Mouse (Mus musculus) frontal cortex, postnatal 14 days (tissue): Measurements from ENCODE around the gene Pef1.
A peak's percentile ranks its signal among the peaks of the same experiment; 100 is the strongest.

ENCODE experiments used
- DNase-seq, 2 experiments: peaks; one replicate each; pipeline ENCODE4 v3.0.0; 2022; ENCODE audit warnings: low spot score in 2 of 2

Gene Pef1

GRCm38 (mm10) chr4:130102111-130102651 is at the start of gene Pef1:
Gene Pef1, plus strand, starts transcription at chr4:130102558.
- no peak for DNase-seq

DNA sequence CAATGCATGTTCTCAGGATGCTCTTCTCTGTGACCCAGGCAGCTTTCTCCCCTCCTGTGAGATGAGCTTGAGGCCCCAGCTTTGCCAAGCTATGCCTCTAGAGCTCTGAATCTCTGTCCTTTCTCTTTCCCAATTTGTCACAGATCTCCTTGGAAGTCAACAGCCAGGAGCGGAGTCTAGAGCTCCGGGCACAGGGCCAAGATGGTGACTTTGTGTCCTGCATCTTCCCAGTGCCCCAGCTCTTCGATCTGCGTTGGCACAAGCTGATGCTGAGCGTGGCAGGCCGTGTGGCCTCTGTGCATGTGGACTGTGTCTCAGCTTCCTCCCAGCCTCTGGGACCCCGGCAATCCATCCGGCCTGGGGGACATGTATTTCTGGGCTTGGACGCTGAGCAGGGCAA is 49.2 kb upstream of the Pef1 start:
- DNase-seq: no peak

GRCm38 (mm10) chr4:130054727-130055126 is 47.6 kb upstream of the Pef1 start:
- no peak for DNase-seq

DNA sequence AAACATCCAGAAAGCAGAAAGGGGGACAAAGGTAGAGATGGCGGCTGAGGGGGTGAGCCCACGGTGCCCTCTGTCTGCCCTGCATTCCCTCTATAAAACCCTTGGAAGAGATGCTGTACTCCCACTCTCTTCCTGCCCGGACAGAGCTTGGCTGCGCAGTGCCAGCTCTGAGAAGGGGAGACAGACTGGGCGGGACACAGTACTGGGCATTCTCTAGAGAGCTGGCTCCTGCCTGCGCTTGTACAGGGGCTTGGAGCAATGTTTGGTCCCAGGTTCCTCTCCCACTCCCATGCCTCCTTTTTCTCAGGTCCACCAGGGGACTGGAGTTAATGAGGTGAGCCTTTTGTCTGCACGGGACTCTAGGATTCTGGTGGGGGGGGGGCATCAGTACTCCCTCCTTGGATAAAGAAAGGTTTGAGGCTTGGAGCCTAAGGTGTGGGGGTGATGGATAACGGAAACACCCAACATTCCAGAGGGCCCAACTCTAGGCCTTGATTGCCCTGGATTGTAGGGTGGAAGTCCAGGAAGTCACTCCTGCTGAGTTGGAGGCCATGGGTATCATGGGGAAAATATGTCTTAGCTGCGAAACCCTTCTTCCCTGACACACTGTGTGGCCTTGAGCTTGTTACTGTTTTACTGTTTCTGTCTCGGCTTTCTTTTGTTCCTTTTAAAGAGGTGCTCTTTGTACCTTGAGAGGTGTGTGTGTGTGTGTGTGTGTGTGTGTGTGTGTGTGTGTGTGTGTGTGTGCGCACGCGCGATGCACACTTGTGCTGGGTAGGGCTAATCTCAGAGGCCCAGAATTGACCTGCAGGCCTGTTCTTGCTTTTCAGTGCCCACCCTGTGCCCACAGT is 47.0 kb upstream of the Pef1 start:
- no peak for DNase-seq

GRCm38 (mm10) chr4:130056011-130056322 is 46.4 kb upstream of the Pef1 start:
- no peak for DNase-seq

DNA sequence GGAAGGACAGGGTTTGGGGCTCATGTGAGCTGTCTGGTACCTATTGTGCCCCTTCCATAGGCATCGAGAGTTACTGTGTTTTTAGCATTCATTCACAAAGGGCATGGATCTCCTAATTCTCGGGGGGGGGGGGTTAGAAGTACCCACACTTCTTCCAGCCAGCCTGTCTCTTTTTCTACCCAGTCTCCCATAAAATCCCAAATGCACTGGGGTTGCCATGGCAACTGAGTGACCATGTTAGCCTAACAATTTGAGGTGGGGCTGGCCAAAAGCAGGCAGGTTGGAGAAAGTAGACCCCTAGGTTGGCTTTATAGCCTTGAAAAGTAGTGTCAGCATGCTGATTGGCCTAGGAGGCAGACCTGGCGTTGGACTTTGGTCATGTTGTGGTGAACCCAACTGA is 45.9 kb upstream of the Pef1 start:
- no peak for DNase-seq

DNA sequence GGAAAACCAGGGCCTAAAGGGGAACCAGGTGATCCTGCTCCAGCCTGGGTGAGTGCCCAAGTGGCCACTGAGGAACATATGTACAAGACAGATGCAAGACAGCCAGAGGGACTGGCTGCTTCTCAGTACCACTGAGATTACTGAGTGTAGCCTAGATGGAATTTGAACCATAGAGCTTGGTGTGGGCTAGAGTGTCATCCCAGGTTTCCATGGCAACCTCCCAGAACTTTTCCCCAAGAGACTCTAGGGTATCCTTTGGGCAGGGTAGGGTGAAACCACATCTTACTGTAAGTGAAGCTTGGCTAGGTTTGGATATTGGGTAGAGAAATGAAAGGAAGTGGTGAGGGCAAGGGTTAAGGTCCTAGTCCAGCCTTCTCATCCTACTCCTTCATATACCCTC is 41.4 kb upstream of the Pef1 start:
- DNase-seq: no peak

- DNase-seq: no peak
These were observed 39.2 kb upstream of the Pef1 start for GRCm38 (mm10) chr4:130063191-130063590.

DNA sequence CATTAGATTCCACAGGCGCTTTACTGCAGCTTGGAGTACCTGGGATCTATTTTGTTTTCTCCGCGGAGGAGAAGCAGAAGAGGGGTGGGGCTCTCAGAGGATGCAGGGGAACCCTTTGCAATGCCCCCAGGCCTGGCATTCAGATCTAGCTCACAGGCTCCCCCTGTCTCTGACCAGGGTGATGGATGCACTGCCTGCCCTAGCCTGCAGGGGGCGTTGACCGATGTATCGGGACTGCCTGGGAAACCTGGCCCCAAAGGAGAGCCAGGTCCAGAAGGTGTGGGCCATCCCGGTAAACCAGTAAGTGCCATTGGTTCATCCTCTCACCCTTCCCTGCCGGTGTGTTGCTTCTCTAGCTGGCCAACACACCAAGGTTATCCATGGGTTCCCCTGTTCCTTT is 35.5 kb upstream of the Pef1 start:
- DNase-seq: no peak

DNA sequence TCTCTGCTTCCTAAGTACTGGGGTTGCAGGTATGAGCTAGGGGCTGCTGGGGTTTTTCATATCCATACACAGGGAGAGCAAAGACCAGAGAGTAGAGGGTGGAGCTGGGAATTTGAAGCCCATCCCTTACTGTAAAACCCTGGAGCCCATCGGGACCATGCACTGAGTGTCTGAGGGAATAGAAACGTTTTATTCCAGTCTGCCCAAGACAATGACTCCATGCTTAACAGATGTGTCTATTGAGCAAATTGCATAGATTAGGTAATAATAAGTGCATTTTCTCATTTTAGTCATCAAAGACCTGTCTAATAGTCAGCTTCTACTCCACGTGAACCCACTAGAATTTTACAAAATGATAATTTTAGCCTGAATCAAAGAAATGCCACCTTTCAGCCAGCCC is 31.8 kb upstream of the Pef1 start:
- no peak for DNase-seq

DNA sequence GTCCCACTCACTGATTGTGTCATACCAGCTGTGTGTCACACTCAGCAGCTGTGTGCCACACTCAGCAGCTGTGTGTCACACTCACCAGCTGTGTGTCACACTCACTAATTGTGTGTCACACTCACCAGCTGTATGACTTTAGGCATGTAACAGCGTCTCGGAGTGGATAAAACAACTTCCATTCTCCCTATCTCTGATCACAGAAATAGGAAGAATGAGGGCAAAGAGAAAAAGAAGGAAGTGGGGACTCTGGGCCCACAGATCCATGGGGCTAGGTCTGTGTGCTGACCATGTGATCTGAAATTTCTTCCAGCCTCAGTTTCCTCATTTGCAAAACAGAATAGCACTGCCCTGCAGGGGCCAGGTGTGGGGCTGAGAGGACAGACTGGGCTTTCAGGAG is 30.6 kb upstream of the Pef1 start:
- DNase-seq: no peak

- DNase-seq: no peak
These were observed 29.0 kb upstream of the Pef1 start for GRCm38 (mm10) chr4:130073367-130073766.

DNA sequence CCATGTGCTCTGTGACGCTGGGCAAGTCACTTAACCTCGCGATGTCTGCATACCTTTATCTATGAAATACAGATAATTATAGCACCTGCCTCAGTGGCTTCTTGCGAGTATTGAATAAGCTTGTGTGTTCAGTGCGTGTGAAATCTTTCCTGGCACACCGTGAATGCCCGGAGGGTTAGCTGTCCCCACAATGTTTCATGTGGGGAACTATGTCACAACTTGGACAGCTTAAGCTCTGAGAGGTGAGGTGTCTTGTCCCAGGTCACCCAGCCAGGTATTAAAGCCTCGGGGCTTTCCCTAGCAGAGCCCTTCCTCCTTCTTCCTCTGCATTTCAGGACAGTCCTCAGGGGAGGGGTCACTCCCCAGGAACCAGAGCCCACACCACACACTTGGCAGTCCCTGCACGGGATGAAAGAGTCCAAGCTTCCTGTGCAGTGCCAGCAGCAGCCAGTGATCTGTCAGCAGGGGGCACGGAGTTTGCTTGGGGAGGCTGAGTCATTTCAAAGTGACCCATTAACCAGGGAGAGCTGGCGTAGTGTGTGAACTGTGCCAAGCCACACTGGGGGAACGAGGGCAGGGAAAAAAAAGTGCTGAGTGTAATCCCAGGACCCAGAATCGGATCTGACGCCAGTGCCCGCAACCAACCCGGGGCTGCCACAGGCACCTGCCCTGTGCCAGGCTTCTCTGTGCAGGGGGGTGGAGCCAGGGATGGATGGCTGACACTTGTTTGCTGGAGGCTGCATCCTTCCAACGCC is 27.4 kb upstream of the Pef1 start:
- no peak for DNase-seq

DNA sequence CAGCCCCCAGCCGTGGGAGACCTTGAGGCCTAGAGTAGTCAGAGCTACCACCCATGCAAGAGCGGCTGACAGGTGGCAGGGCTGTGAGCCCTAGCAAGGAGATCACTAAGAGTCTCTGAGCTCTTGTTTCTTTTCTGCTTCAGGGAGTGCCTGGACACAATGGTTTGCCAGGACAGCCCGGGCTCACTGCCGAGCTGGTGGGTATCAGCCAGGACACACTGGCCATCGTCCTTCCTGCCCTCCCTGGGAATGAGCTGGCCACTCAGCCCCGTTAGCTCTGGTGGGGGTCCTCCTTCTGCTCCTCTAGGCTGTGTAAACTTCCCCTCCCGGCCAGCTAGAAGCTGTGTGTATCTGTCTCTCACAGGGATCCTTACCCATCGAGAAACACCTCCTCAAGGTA is 25.5 kb upstream of the Pef1 start:
- no peak for DNase-seq

GRCm38 (mm10) chr4:130078816-130079485 is 23.4 kb upstream of the Pef1 start:
- no peak for DNase-seq

- DNase-seq: no peak
These were observed 22.8 kb upstream of the Pef1 start for GRCm38 (mm10) chr4:130079521-130079920.

DNA sequence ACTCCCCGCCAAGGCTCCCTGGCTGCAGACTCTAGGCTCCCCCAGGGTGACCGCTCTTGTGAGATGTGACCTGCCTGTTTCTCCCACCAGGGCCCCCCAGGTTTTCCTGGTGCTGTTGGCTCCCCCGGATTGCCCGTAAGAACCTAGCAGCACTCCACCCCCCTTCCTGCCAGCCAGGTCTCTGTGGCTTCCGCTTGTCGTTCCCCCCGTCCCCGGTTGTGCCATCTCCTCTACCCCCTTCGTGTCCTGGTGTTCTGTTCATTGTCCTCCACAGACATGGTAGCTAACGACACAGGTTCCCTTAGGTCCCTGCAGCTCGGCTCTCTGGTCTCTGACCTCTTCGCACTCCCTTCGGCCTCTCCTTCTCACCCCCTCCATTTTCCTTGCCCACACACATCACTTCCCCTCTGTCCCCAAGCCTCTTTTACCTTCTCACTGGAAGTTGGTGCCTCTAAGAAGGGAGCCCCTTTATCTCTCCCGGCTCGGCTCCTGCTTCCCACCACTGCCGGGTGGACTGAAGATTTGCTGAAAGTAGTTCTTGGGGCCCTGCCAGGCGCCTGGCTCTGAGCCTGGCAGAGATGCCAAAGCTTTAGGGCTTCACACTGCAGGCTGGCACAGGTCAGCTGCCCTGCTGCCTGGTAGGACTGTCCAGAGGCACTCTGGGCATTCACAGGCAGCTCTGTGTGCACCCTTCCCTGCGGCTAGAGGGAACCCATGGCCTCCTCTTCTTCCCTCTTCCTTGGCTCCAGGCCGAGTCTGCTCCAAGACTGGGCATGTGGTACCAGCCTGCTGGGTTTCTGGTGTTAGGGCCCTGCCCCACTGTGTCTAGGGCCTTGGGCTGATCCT is 20.8 kb upstream of the Pef1 start:
- peak; percentile 56 to 62 for DNase-seq

DNA sequence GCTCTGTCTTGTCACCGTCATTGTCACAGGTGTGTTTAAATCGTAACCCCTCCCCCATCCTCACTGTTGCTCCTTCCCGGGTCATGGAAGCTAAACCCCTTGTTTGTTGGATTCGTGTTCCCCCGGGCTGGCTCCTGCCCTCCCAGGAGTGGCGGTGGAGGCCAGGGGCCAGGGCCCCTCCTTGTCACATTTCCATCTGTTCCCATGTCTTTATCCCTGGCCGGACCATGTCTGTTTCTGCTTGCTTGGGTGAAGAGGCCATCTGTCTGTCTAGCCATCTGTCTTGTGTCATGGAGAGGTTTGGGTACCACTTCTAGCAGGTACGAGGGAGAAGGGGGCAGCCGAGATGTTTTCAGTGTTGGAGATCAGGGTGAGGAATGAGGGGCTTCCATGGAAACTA is 20.1 kb upstream of the Pef1 start:
- DNase-seq: no peak

DNA sequence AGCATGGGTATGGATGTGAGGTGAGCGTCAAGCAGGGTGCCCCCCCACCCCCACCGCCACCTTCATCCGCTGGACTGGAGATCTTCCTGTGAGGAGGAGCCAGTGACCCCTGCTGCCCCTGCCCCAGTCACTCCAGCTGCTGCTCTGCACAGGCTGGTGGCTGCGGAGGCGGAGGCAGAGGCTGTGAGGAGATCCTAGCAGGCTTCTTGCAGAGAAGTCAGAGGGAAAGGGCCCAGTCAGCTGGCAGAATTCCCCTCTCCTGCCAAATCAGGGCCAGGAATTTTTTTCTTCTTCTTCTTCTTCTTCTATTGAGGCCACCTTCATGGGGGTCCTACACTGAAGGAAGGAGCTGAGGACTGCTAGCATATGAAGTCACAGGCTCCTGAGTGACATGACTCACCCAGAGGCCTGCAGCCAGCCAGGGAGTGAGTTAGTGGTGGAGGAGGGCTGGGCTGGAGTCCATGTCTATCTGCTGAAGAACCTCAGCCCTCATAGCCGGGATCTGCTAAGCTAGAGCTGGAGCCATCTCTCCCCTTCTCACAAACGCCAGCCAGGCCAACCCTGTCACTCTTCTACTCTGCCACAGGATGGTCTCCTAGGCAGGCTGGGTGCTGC is 17.9 kb upstream of the Pef1 start:
- DNase-seq: no peak

DNA sequence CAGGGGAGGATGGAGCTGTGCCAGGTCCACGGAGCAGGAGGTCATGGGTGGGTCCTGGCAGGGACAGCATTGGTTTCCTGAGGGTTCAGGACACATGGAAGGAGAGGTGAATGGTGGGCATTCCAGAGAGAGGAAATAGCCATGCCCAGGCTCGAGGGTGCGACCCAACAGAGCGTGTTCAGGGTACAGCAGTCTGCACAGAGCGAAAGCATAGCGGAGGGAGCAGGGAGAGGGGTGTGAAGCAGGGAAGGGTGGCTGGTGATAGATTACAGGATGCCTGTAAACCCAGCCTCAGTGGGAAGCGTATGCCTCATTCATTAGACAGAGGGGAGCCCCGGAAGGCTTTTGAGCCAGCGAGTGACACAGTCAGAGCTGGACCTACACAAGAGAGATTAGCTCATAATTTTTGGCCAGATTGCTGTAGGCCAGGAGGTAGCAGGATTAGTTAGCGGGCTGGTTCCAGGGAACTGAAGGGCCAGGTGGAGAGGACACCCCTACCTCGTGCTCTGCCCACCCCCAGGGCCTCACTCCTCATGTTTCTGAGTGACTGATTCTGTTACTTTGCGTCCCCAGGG is 17.0 kb upstream of the Pef1 start:
- DNase-seq: no peak

GRCm38 (mm10) chr4:130087293-130087692 is 15.1 kb upstream of the Pef1 start:
- peak; percentile 77 to 95 for DNase-seq
